Comparison of ENCODE assay signal across 1 mouse cellular context in the genomic region with DNA sequence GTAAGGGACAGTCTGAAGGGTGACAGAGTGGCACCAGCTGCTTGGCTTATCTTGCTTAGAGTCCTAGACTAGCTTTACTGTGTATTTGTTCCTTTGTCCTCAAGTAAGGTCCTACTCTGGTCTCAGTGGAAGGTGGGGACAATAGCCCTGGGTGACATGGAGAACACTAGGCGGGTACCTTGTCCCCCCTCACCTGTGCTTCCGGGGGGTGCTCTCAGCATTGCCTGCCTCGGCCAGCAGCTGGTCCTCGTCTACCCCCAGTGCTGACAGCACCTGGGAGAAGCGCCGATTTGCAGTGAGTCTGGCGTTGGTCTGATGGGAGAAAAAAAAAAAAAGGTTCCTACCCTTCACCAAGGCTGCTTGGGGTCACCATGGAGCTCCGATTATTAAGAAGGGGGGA.
TF ChIP-seq lines count a peak whose summit lies in the region.

No protein-coding gene starts in this region.

TF ChIP-seq in MEL, 35 proteins besides CTCF, POLR2A, EP300 and RAD21:
- no peak for TF ChIP-seq MYB (IDR thresholded peaks at IDR 0.05; ENCODE audit: low read depth, low read length)
- 0 out of 2 replicates have a peak, but pooled peaks have one; percentile 21 for TF ChIP-seq GATA1 (IDR thresholded peaks at IDR 0.05; ENCODE audit: low read depth, low read length)
- no peak for TF ChIP-seq UBTF (IDR thresholded peaks at IDR 0.05; ENCODE audit: borderline replicate concordance, insufficient read depth, low read depth, low read length)
